Mouse (Mus musculus) brain, embryonic 14.5 days (tissue): ENCODE data around the gene Ikzf4.

Source experiments
- CTCF ChIP-seq: fragments of 200-500 bp; IDR thresholded peaks from 2 replicates; pipeline ENCODE4 v1.5.1; 2012; ENCODE audit warnings: inconsistent platforms, mild to moderate bottlenecking, moderate library complexity, borderline replicate concordance; ENCODE audit not compliant: insufficient read depth, insufficient read length; ENCODE audit errors: extremely low read depth
- POLR2A ChIP-seq: fragments of 200-500 bp; IDR thresholded peaks from 2 replicates; pipeline ENCODE4 v1.6.1; 2012; ENCODE audit warnings: mild to moderate bottlenecking, inconsistent platforms, borderline replicate concordance; ENCODE audit not compliant: poor library complexity, insufficient read depth, insufficient read length, severe bottlenecking; ENCODE audit errors: extremely low read depth

- TF ChIP-seq CTCF: no peak
- no peak for TF ChIP-seq POLR2A
Measured at GRCm38 (mm10) chr10:128613154-128613440, 32.7 kb downstream of the Ikzf4 start.
